Mouse (Mus musculus): ENCODE data around the gene Cryba1.
"Not testable (repeated sequence)": the region's sequence is repeated elsewhere in the genome, so short reads cannot be mapped to it uniquely, and the experiment has no call there.

Cryba1 gene

GRCm38 (mm10) chr11:77725183-77725582 is at the start of gene Cryba1:
TSS of gene Cryba1 (minus strand) at chr11:77725283.
- DNase-seq (ENCODE audit: low spot score in 2 of 2): no peak

GRCm38 (mm10) chr11:77771879-77772713 is 47.0 kb upstream of the Cryba1 start:
- DNase-seq (ENCODE audit: low spot score in 2 of 2): peak in 1 of 2 experiments; percentile 38

GRCm38 (mm10) chr11:77770346-77770745 is 45.3 kb upstream of the Cryba1 start:
- no peak for DNase-seq (ENCODE audit: low spot score in 2 of 2)

GRCm38 (mm10) chr11:77769496-77769895 is 44.4 kb upstream of the Cryba1 start:
- no peak for DNase-seq (ENCODE audit: low spot score in 2 of 2)

GRCm38 (mm10) chr11:77766351-77767001 is 41.4 kb upstream of the Cryba1 start:
- DNase-seq (ENCODE audit: low spot score in 2 of 2): peak; percentile 36 to 55

GRCm38 (mm10) chr11:77765459-77765777 is 40.3 kb upstream of the Cryba1 start:
- DNase-seq (ENCODE audit: low spot score in 2 of 2): no peak

- DNase-seq (ENCODE audit: low spot score in 2 of 2): no peak
Observed at GRCm38 (mm10) chr11:77764694-77765458, 39.8 kb upstream of the Cryba1 start.

- DNase-seq (ENCODE audit: low spot score in 2 of 2): peak; percentile 33 to 39
Observed at GRCm38 (mm10) chr11:77763673-77764340, 38.7 kb upstream of the Cryba1 start.

- DNase-seq (ENCODE audit: low spot score in 2 of 2): peak; percentile 42 to 89
Observed at GRCm38 (mm10) chr11:77762783-77763672, 37.9 kb upstream of the Cryba1 start, which contains the start of gene Myo18a. TSS of gene Myo18a (plus strand) at chr11:77763246.

- DNase-seq (ENCODE audit: low spot score in 2 of 2): no peak
Observed at GRCm38 (mm10) chr11:77760031-77760430, 34.9 kb upstream of the Cryba1 start.

- DNase-seq (ENCODE audit: low spot score in 2 of 2): no peak
Observed at GRCm38 (mm10) chr11:77753469-77753868, 28.4 kb upstream of the Cryba1 start.

GRCm38 (mm10) chr11:77752525-77752924 is 27.4 kb upstream of the Cryba1 start:
- DNase-seq (ENCODE audit: low spot score in 2 of 2): no peak

GRCm38 (mm10) chr11:77748996-77749395 is 23.9 kb upstream of the Cryba1 start:
- DNase-seq (ENCODE audit: low spot score in 2 of 2): no peak

GRCm38 (mm10) chr11:77747103-77747502 is 22.0 kb upstream of the Cryba1 start:
- not testable (repeated sequence) for DNase-seq (ENCODE audit: low spot score in 2 of 2)

GRCm38 (mm10) chr11:77746652-77747051 is 21.6 kb upstream of the Cryba1 start:
- DNase-seq (ENCODE audit: low spot score in 2 of 2): no peak

GRCm38 (mm10) chr11:77743966-77744365 is 18.9 kb upstream of the Cryba1 start:
- DNase-seq (ENCODE audit: low spot score in 2 of 2): peak; percentile 29 to 72

- DNase-seq (ENCODE audit: low spot score in 2 of 2): no peak
Observed at GRCm38 (mm10) chr11:77738555-77738954, 13.5 kb upstream of the Cryba1 start.

- DNase-seq (ENCODE audit: low spot score in 2 of 2): peak; percentile 7 to 64
Observed at GRCm38 (mm10) chr11:77737289-77737688, 12.2 kb upstream of the Cryba1 start.

- no peak for DNase-seq (ENCODE audit: low spot score in 2 of 2)
Observed at GRCm38 (mm10) chr11:77728587-77728986, 3.5 kb upstream of the Cryba1 start.

GRCm38 (mm10) chr11:77724766-77725165 is 317 bp downstream of the Cryba1 start:
- DNase-seq (ENCODE audit: low spot score in 2 of 2): no peak

- no peak for DNase-seq (ENCODE audit: low spot score in 2 of 2)
Observed at GRCm38 (mm10) chr11:77721389-77721788, 3.7 kb downstream of the Cryba1 start.

All from thymus, postnatal 10 days (tissue).